Mouse (Mus musculus): ENCODE data around the gene Snx33.

GRCm38 (mm10) chr9:56907549-56907948 is 20.6 kb downstream of the Snx33 start:
- TF ChIP-seq CTCF (IDR thresholded peaks at IDR 0.05; ENCODE audit: low read depth), result no peak
- no peak for TF ChIP-seq EP300 (IDR thresholded peaks at IDR 0.05; ENCODE audit: low read depth)
